Mouse (Mus musculus): ENCODE results near the gene Pwwp2b.

Gene Pwwp2b

GRCm38 (mm10) chr7:139224070-139224469 lies 24.2 kb upstream of the Pwwp2b start:
- in situ Hi-C loops (cut with MboI, MseI): no loop called here

GRCm38 (mm10) chr7:139224725-139225124 lies 23.6 kb upstream of the Pwwp2b start:
- in situ Hi-C loops (cut with MboI, MseI): loop anchor here (5.0 kb wide), 2 partner anchors 73 to 253 kb away; no protein-coding TSS in a partner anchor

DNA sequence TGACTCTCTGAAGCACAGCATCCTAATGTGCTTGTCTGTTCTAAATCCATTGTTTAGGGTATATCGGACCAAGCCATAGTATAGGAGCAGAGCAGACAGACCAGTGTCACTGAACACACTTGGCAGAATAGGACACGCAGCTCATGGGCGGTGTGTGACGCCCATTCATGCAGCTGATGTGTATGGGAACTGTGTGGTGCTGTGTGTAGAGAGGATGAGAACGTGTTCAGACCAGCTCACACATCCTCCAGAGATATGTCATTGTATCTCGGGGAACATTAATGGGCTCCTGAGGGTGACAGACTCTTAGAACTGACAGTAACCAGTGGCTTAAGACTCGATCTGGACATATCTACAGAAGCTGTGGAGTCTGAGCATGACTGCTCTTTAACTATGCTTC lies 21.9 kb upstream of the Pwwp2b start:
- in situ Hi-C loops (cut with MboI, MseI): loop anchor here (5.0 kb wide), 2 partner anchors 71 to 251 kb away; no protein-coding TSS in a partner anchor

- in situ Hi-C loops (cut with MboI, MseI): loop anchor here (5.0 kb wide), 2 partner anchors 69 to 249 kb away; no protein-coding TSS in a partner anchor
These were observed 19.7 kb upstream of the Pwwp2b start for GRCm38 (mm10) chr7:139228447-139229171.

DNA sequence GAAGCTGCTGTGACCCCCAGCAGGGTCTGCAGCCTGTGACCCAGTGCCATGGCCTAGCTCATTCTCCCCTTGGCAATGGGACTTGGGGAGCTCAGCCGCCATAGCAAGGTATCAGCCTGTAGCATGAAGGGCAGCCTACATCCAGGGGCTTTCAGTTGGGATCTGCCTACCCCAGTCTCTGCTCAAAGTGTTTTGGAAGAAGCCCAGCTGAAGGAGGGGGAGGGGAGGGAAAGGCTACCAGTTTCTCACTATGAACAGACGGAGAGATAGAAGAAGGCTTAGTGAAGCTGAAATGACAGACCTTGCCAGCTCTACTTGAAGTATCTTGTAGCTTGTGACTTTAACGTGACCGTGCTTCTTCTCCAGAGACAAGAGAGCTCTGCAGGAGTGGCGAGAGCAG lies 18.4 kb upstream of the Pwwp2b start:
- in situ Hi-C loops (cut with MboI, MseI): loop anchor here (5.0 kb wide), 2 partner anchors 67 to 247 kb away; no protein-coding TSS in a partner anchor

DNA sequence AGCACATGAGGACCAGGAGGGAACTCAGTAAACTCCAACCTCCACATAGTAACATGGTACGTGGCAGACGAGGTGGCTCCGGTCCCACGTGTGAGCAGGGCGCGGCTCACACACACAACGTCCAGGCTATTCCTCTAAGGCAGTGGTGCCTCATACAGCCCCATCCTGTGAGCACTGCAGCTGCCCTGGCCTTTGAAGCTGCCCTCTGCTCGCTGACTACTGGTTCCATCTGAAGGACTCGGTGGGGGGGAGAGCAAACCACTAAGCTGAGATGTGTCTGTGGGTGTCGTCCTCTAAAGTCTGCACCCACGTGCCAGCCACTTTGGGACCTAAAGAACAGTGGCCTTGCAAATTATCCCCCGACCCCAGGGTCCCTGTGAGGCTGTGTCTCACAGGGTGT lies 18.0 kb upstream of the Pwwp2b start:
- in situ Hi-C loops (cut with MboI, MseI): no loop called here

- in situ Hi-C loops (cut with MboI, MseI): no loop called here
These were observed 14.6 kb upstream of the Pwwp2b start for GRCm38 (mm10) chr7:139233714-139234113.

DNA sequence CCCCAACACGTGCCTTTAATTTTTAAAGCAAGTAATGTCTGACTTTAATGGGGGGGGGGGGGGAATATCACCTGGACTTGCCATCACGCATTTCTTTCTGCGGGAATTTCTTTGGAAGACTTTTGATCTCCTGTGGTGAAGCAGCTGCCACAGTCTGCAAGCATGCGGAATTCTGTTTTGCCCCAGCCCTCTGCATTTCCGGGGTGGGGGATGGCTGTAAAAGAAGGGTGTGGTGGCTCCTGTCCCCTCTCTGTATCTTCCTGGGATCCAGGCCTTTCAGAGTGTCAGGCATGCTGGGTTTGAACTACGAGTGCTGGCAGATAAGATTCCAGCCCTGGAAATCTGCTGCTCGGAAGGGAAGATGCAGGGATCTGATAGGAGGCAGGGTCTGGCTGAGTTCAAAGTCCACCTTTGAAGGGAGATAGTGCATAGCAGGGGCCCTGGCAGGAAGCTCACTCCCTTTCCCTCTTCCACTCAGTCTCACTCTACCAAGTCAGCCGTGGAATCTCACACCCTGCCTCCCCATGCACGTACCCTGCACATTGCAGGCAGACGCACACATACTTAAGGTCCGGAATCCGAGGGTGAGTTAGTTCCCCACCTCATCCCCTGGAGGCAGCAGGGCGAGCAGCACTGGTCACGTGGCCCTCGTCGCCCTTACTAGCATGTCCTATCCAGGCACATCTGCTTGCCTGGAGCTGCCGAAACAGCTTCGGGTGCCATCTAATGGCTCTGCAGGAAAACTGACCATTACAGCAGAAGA lies 13.7 kb upstream of the Pwwp2b start:
- in situ Hi-C loops (cut with MboI, MseI): no loop called here

DNA sequence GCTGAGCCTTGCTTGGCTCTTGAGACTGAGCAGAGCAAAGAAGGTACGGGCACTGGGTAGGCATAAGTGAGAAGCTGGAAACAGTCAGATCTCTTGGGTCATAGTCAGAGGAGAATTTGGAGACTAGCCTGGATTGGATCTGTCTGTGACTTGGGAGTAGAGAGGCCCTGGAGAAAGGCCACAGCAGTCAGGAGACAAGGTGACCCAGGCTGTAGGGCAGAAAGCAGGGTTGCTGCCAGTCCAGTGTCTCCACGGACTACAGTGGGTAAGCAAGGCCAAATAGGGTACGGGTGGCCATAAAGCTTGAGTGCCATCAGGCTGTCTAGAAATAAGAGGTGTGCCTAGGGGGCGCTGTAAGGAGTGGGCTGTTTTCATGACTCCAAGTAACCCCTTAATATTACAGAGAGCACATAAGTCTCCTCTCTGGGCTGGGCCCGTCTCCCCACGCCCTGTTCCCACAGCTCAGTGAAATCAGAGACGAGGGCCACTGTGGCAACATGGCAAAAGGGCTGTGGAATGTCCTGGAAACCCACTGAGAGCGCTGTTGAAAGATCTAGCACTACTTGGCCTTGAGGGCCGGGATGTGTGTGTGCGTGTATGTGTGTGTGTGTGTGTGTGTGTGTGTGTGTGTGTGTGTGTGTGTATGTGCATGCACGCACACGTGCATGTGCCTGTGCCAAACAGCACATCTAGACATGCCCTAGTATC lies 12.5 kb upstream of the Pwwp2b start:
- in situ Hi-C loops (cut with MboI, MseI): no loop called here

- in situ Hi-C loops (cut with MboI, MseI): no loop called here
These were observed 8.8 kb upstream of the Pwwp2b start for GRCm38 (mm10) chr7:139239432-139239831.

GRCm38 (mm10) chr7:139246086-139246485 lies 2.2 kb upstream of the Pwwp2b start:
- in situ Hi-C loops (cut with MboI, MseI): loop anchor here (10.0 kb wide), 1 partner anchor 139 kb away; the partner anchor contains the start of gene Inpp5a

DNA sequence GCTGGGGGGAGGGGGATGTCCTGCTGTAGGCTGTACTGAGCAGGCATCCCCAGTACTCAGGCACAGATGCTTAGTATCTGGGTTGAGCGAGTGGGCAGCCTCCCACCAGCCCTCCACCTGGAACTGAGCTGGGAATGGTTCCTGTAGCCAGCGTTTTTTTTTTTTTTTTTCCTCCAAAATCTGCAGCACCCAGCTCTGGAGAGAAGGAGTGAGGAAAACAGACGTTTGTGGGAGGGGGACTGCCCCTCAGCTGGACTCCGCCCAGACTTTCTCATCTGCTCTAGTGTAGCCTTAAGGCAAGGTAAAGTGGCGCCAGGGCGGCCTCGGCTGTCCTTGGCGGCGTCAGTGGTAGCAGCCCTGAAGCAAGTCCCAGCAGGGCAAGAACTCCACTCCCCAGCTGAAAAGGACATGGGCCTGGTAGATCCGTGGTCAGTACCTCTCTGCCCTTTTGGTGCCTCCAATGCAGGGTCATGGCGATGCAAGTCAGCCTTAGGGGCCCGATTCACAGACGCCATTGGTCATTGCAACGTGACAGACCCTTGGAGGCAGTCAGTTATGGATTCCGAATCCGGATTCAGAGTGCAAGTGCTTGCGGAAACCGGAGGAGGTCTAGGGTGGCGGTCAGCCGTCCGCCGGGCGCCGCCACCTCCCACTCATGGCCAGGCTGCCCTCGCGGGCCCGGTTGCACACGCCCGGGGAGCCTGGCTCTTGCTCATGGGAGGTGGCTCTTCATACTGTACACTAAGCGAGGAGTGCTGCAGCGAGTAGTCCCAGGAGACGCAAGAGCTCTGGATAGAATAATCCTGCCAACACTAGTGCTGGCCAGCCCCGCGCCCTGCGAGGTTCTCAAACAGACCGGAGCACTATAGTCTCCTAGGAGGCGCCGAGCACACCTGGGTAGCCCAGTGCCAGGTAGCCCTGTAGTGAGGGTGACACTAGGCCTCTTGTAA lies 1.1 kb upstream of the Pwwp2b start:
- in situ Hi-C loops (cut with MboI, MseI): loop anchor here (10.0 kb wide), 1 partner anchor 138 kb away; the partner anchor contains the start of gene Inpp5a

DNA sequence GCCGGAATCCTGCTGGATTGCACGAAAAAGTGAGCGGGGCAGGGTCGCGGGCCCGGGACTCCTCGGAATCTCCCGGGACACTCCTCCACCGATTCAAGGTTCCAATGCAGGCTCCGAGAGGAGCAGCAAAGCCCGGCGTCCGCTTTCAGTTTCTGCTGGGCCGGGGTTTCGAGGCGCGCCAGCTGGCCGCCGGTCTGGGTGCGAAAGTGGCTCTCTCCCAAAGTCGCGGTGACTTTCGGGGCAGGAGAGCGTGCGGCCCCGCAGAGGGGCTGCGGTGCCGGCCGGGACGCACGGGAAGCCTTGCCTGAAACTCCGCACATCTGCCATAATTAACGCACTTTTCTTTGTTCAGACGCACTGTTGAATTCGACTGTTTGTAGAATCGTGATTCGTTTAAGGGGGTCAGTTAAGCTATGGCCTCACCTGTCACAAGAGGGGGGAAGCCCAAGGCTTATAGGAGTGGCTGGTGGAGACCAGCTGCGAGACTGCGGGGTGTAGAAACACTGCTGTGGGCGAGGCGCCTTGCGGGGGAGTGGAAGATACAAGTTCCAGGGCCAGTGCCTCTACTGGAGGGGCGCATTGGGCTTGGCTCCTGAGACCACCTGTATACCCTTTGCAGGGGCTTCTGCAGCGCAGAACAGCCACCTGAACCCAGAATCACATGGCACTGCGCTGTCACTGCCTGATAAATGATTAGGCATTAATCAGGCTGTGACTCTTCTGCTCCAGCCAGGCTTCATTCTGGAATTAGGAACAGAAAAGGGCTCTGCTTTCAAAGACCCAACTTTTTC lies 528 bp downstream of the Pwwp2b start:
- in situ Hi-C loops (cut with MboI, MseI): loop anchor here (10.0 kb wide), 1 partner anchor 136 kb away; the partner anchor contains the start of gene Inpp5a

GRCm38 (mm10) chr7:139249406-139250210 lies 1.3 kb downstream of the Pwwp2b start:
- in situ Hi-C loops (cut with MboI, MseI): loop anchor here (10.0 kb wide), 1 partner anchor 135 kb away; the partner anchor contains the start of gene Inpp5a

DNA sequence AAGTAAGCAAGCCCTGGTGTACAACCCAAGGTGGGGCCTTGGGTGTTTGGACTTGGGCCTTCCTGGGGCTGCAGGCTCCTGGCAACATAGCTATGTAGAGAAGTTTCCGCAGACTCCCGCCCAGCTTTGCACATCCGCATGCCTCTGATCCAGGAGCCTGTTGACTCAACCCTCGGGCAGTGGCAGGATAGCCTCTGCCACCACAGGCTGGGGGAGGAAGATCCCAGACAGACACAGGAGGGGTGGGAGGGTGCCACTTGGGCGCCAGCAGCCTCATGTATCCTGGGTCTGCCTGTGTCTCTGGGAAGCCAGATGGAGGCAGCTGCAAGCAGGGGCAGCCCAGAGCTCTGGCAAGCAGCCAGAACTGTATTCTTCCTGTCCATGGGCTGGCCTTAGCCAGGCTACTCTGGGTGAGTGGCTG lies 3.6 kb downstream of the Pwwp2b start:
- in situ Hi-C loops (cut with MboI, MseI): no loop called here

GRCm38 (mm10) chr7:139252566-139252965 lies 4.3 kb downstream of the Pwwp2b start:
- in situ Hi-C loops (cut with MboI, MseI): no loop called here

GRCm38 (mm10) chr7:139252986-139253385 lies 4.7 kb downstream of the Pwwp2b start:
- in situ Hi-C loops (cut with MboI, MseI): no loop called here

GRCm38 (mm10) chr7:139253462-139253861 lies 5.2 kb downstream of the Pwwp2b start:
- in situ Hi-C loops (cut with MboI, MseI): no loop called here

DNA sequence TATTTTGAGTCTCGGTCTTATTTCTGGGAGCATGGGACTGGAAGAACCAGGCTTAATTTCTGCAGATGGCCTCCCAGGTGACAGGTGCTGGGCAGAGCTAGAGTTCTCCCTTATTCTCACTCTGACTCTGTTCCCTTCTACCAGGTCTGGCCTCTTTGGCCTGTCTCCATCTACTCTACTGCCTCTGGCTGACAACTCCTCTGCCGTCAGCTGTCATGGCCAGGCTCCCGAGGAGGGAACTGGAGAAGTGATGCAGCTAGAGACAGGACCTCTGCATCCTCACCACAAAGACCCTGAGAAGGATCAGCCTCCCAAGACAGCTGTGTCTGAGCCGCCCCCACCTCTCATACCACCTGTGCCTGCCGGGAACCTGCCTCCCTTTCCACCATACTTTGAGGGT lies 6.3 kb downstream of the Pwwp2b start:
- in situ Hi-C loops (cut with MboI, MseI): no loop called here

Data from regulatory T cell (primary cell).